Mouse (Mus musculus) limb, embryonic 14.5 days (tissue): ENCODE measurements around the gene Ccdc163. TPM values are rescaled to one million over a fixed set of nuclear protein-coding genes. Genes with fewer than 3 reads are reported as not detected.

Source experiments
- ATAC-seq: fragments of 200-750 bp; cut with Nextera tagmentation; 2 replicates; pipeline ENCODE4 v1.8.0; 2017; ENCODE audit warnings: low read depth, moderate number of reproducible peaks, moderate TSS enrichment; ENCODE audit not compliant: low FRiP score
- DNase-seq: peaks from one replicate; pipeline ENCODE4 v3.0.0-alpha.2; 2015; ENCODE audit warnings: low spot score
- H3K27ac ChIP-seq: fragments of 300-500 bp; sonication (generic); replicated peaks from 2 replicates; pipeline ENCODE4 v1.5.1; 2014; ENCODE audit warnings: low read depth, mild to moderate bottlenecking, low read length, moderate library complexity, mixed read lengths
- H3K27me3 ChIP-seq: fragments of 300-500 bp; sonication (generic); 2 replicates; pipeline ENCODE4 v1.6.1; 2014; ENCODE audit warnings: low read length, mixed read lengths; ENCODE audit not compliant: control insufficient read depth, insufficient read depth
- H3K36me3 ChIP-seq: fragments of 300-500 bp; sonication (generic); 2 replicates; pipeline ENCODE4 v1.6.1; 2014; ENCODE audit warnings: mild to moderate bottlenecking, low read length, moderate library complexity, mixed read lengths; ENCODE audit not compliant: control insufficient read depth, insufficient read depth
- H3K4me1 ChIP-seq: fragments of 300-500 bp; sonication (generic); 2 replicates; pipeline ENCODE4 v1.6.1; 2014; ENCODE audit warnings: antibody characterized with exemption, low read length, mixed read lengths; ENCODE audit not compliant: control insufficient read depth, insufficient read depth
- H3K4me2 ChIP-seq: fragments of 300-500 bp; sonication (generic); replicated peaks from 2 replicates; pipeline ENCODE4 v1.6.1; 2014; ENCODE audit warnings: low read depth, mild to moderate bottlenecking, low read length, moderate library complexity; ENCODE audit not compliant: severe bottlenecking
- H3K4me3 ChIP-seq: fragments of 300-500 bp; sonication (generic); replicated peaks from 2 replicates; pipeline ENCODE4 v1.5.1; 2014; ENCODE audit warnings: low read length
- H3K9ac ChIP-seq: fragments of 300-500 bp; sonication (generic); 2 replicates; pipeline ENCODE4 v1.6.1; 2014; ENCODE audit warnings: mild to moderate bottlenecking, low read depth, low read length, moderate library complexity; ENCODE audit not compliant: severe bottlenecking
- H3K9me3 ChIP-seq: fragments of 300-500 bp; sonication (generic); 2 replicates; pipeline ENCODE4 v1.6.1; 2016; ENCODE audit warnings: low read length; ENCODE audit not compliant: control insufficient read depth
- POLR2A ChIP-seq: fragments of 200-500 bp; IDR thresholded peaks from 2 replicates; pipeline ENCODE4 v1.8.0; 2012; ENCODE audit warnings: inconsistent platforms, mild to moderate bottlenecking, moderate library complexity, borderline replicate concordance; ENCODE audit not compliant: insufficient read depth, insufficient read length; ENCODE audit errors: extremely low read depth
- WGBS: fragments of 180-500 bp; shearing (Covaris S2); extraction: QIAGEN DNeasy Blood & Tissue Kit; methylation state at CpG from one replicate; pipeline ENCODE4 v1.1.7; 2014; 5-methylcytosine and 5-hydroxymethylcytosine counted together
- polyA plus RNA-seq, 2 experiments: library from polyadenylated mRNA; depleted of rRNA in 1 of 2; stranded (reverse) in 1 of 2; unstranded in 1 of 2; fragments of >200 nt; fragmentation: Nextera tagmentation in 1 of 2; extraction: Ambion mirVana in 1 of 2; gene quantifications; 2 replicates each; pipeline versions ENCODE4 v1.2.1 to v1.2.3; 2012 to 2014

The Ccdc163 gene
- polyA plus RNA-seq, 2 experiments: 24.3 to 53.7 TPM

GRCm38 (mm10) chr4:116788956-116789355 lies 80.6 kb downstream of the Ccdc163 start:
- H3K36me3 ChIP-seq: no peaks in the 10 kb centered on the region
- H3K9me3 ChIP-seq: 0 out of 2 replicates have a peak, but pooled peaks cover 5% of the 10 kb centered on the region
- ATAC-seq (peak; percentile 76), DNase-seq (peak; percentile 97)
- no peak overlapping the region for H3K4me2 ChIP-seq
- 0 out of 2 replicates have a peak overlapping the region, but pooled peaks have one; percentile 45 for H3K27ac ChIP-seq
- H3K4me3 ChIP-seq: no peak overlapping the region
- H3K27me3 ChIP-seq: no peaks in the 10 kb centered on the region
- TF ChIP-seq POLR2A: no peak
- H3K9ac ChIP-seq: no peak overlapping the region
- 0% methylated on average over 3 of the region's 3 CpGs for WGBS
- H3K4me1 ChIP-seq: peaks cover 3% of the 10 kb centered on the region; the same call in 1 of the 2 replicates

DNA sequence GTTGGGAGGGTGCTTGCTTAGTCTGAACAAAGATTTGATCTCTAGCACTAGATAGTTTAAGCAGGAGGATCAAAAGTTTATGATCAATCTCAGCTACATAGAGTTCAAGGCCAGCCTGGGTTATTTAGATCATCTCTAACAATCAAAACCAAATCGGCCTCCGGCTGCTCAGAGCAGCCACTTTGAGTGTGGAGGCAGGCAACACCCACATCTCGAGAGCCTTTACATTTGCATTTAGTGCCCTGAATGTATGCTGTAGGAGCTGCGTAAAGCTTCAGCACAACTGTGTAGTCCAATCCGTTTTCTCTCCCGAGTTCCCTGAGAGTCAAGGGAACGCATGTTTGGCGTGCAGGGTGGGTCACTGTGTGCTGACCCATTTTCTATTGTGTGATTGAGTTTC lies 84.1 kb downstream of the Ccdc163 start:
- H3K27ac ChIP-seq: no peak overlapping the region
- no peak overlapping the region for H3K9ac ChIP-seq
- no peak overlapping the region for H3K4me2 ChIP-seq
- no peaks in the 10 kb centered on the region for H3K9me3 ChIP-seq
- no peak overlapping the region for H3K4me3 ChIP-seq
- peaks cover 10% of the 10 kb centered on the region for H3K4me1 ChIP-seq
- DNase-seq: no peak
- no peaks in the 10 kb centered on the region for H3K36me3 ChIP-seq
- 89% methylated on average over 8 of the region's 8 CpGs for WGBS
- ATAC-seq: no peak
- H3K27me3 ChIP-seq: no peaks in the 10 kb centered on the region
- TF ChIP-seq POLR2A: no peak

DNA sequence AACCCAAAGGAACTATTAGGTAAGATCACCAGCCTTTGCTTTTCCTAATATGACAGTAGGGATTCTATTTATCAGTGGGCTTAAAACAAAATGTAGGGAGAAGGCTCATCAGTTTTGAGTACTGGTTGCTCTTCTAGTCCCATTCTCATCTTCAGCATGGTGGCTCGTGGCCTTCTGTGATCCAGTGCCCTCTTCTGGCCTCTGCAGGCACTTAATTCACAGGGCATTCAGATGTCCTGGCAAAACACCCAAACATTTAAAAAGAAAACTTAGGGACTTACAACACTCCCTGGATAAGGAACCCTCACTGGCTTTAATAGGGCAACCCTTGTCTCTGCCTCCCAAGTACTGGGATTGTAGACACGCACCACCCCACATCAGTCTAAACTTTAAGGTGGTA lies 86.0 kb downstream of the Ccdc163 start:
- Histone ChIP-seq H3K27ac (no peak overlapping the region), H3K4me1 (peaks cover 7% of the 10 kb centered on the region), H3K36me3 (no peaks in the 10 kb centered on the region), H3K4me3 (no peak overlapping the region), H3K9me3 (no peaks in the 10 kb centered on the region), H3K9ac (no peak overlapping the region), H3K27me3 (no peaks in the 10 kb centered on the region), H3K4me2 (no peak overlapping the region)
- ATAC-seq (no peak), DNase-seq (no peak)
- 80% methylated on average over 2 of the region's 2 CpGs for WGBS
- TF ChIP-seq POLR2A: no peak

DNA sequence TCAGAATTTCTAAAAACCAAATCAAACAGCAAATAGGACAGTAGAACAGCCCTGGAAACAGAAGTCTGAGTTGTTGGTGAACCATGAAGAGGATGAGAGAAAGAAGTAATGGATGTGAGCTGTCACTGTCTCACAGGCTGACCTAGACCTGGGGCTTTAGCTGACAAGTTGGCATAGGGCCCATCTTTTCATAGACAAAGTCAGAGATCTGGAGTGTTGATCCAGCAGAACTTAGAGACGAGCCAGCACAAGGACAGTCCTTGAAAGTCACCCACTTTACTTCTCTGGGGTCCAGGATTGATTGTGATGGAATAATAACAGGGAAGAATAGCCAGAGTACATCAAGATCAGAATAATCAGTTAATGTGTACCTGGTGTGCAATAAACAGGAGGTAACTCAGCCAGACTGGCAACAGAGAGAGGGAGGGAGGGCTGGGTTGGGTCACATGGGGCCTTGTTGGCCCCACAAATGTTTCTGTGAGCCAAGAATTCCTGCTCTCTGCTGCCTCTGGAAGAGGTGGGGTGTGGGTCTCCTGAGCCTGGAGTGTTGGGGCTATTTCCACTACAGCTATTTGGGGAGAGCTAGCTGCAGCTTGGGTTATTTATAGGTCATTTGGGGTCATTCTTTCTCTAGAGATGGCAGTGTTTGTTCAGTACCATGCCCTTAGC lies 88.3 kb downstream of the Ccdc163 start:
- H3K9ac ChIP-seq: no peak overlapping the region
- H3K4me2 ChIP-seq: no peak overlapping the region
- DNase-seq (peak; percentile 31), ATAC-seq (peak; percentile 45; the same call in 1 of the 2 replicates)
- WGBS: 50% methylated on average over 1 of the region's 1 CpGs
- H3K4me3 ChIP-seq: no peak overlapping the region
- 0 out of 2 replicates have a peak overlapping the region, but pooled peaks have one; percentile 5 for H3K27ac ChIP-seq
- peaks cover 5% of the 10 kb centered on the region for H3K36me3 ChIP-seq
- TF ChIP-seq POLR2A: no peak
- no peaks in the 10 kb centered on the region for H3K27me3 ChIP-seq
- H3K4me1 ChIP-seq: peaks cover 7% of the 10 kb centered on the region
- no peaks in the 10 kb centered on the region for H3K9me3 ChIP-seq

DNA sequence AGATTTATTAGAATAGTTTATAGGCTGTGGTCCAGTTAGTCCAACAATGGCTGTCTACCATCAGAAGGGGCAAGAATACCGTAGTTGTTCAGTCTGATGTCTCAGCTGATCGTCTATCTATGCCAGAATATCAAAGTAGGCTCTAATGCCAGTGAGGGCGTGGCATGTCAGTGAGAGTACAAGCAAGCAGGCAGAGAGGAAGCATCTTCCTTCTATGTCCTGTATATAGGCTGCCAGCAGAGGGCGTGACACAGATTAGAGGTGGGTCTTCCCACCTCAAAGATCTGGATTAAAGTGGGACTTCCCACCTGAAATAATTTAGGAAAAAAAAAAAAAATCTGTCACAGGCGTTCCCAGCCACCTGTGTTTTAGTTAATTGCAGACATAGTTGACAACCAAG lies 91.6 kb downstream of the Ccdc163 start:
- Histone ChIP-seq H3K9me3 (no peaks in the 10 kb centered on the region), H3K4me1 (peaks cover 7% of the 10 kb centered on the region), H3K9ac (no peak overlapping the region), H3K4me2 (no peak overlapping the region), H3K27ac (no peak overlapping the region), H3K27me3 (no peaks in the 10 kb centered on the region), H3K4me3 (no peak overlapping the region), H3K36me3 (peaks cover 35% of the 10 kb centered on the region)
- 36% methylated on average over 5 of the region's 5 CpGs for WGBS
- DNase-seq (no peak), ATAC-seq (no peak)
- TF ChIP-seq POLR2A: no peak

Other genes with a start within 250 kb of the Ccdc163 start
- gene Mast2, start 244.3 kb upstream of the Ccdc163 start, polyA plus RNA-seq (2012; rRNA removed): 54.7 and 83.6 TPM in 2 replicates
- 24.1 and 31.2 TPM in 2 replicates for gene Mast2, start 244.3 kb upstream of the Ccdc163 start, polyA plus RNA-seq (2014; fragmentation: Nextera tagmentation; extraction: Ambion mirVana)
- gene Ipp, start 201.0 kb upstream of the Ccdc163 start, polyA plus RNA-seq (2012; rRNA removed): 5.6 and 6.1 TPM in 2 replicates
- 3.1 and 3.9 TPM in 2 replicates for gene Ipp, start 201.0 kb upstream of the Ccdc163 start, polyA plus RNA-seq (2014; fragmentation: Nextera tagmentation; extraction: Ambion mirVana)
- 10.2 and 12.6 TPM in 2 replicates for gene Tmem69, start 152.6 kb upstream of the Ccdc163 start, polyA plus RNA-seq (2012; rRNA removed)
- 20.6 and 21.9 TPM in 2 replicates for gene Tmem69, start 152.6 kb upstream of the Ccdc163 start, polyA plus RNA-seq (2014; fragmentation: Nextera tagmentation; extraction: Ambion mirVana)
- gene Gpbp1l1, start 150.9 kb upstream of the Ccdc163 start, polyA plus RNA-seq (2012; rRNA removed): 45.4 and 60.0 TPM in 2 replicates
- gene Gpbp1l1, start 150.9 kb upstream of the Ccdc163 start, polyA plus RNA-seq (2014; fragmentation: Nextera tagmentation; extraction: Ambion mirVana): 38.0 and 42.0 TPM in 2 replicates
- 4.9 and 5.3 TPM in 2 replicates for gene Ccdc17, start 111.9 kb upstream of the Ccdc163 start, polyA plus RNA-seq (2012; rRNA removed)
- 3.9 and 4.1 TPM in 2 replicates for gene Ccdc17, start 111.9 kb upstream of the Ccdc163 start, polyA plus RNA-seq (2014; fragmentation: Nextera tagmentation; extraction: Ambion mirVana)
- 95.9 and 153 TPM in 2 replicates for gene Nasp, start 80.6 kb upstream of the Ccdc163 start, polyA plus RNA-seq (2012; rRNA removed)
- gene Nasp, start 80.6 kb upstream of the Ccdc163 start, polyA plus RNA-seq (2014; fragmentation: Nextera tagmentation; extraction: Ambion mirVana): 132 and 140 TPM in 2 replicates
- 676 and 711 TPM in 2 replicates for gene Akr1a1, start 56.8 kb upstream of the Ccdc163 start, polyA plus RNA-seq (2012; rRNA removed)
- 826 and 834 TPM in 2 replicates for gene Akr1a1, start 56.8 kb upstream of the Ccdc163 start, polyA plus RNA-seq (2014; fragmentation: Nextera tagmentation; extraction: Ambion mirVana)
- 336 and 418 TPM in 2 replicates for gene Prdx1, start 23.0 kb upstream of the Ccdc163 start, polyA plus RNA-seq (2012; rRNA removed)
- gene Prdx1, start 23.0 kb upstream of the Ccdc163 start, polyA plus RNA-seq (2014; fragmentation: Nextera tagmentation; extraction: Ambion mirVana): 1,041 and 1,088 TPM in 2 replicates
- 18.1 and 18.4 TPM in 2 replicates for gene Mmachc, start 103 bp upstream of the Ccdc163 start, polyA plus RNA-seq (2012; rRNA removed)
- 7.6 and 9.0 TPM in 2 replicates for gene Mmachc, start 103 bp upstream of the Ccdc163 start, polyA plus RNA-seq (2014; fragmentation: Nextera tagmentation; extraction: Ambion mirVana)
- gene Tesk2, start 12.4 kb downstream of the Ccdc163 start, polyA plus RNA-seq (2012; rRNA removed): 7.3 and 8.5 TPM in 2 replicates
- 9.2 and 10.3 TPM in 2 replicates for gene Tesk2, start 12.4 kb downstream of the Ccdc163 start, polyA plus RNA-seq (2014; fragmentation: Nextera tagmentation; extraction: Ambion mirVana)
- 44.1 and 44.6 TPM in 2 replicates for gene Toe1, start 99.1 kb downstream of the Ccdc163 start, polyA plus RNA-seq (2012; rRNA removed)
- 35.9 TPM in 2 replicates for gene Toe1, start 99.1 kb downstream of the Ccdc163 start, polyA plus RNA-seq (2014; fragmentation: Nextera tagmentation; extraction: Ambion mirVana)
- gene Mutyh, start 99.2 kb downstream of the Ccdc163 start, polyA plus RNA-seq (2012; rRNA removed): 26.8 and 28.2 TPM in 2 replicates
- 10.2 and 11.0 TPM in 2 replicates for gene Mutyh, start 99.2 kb downstream of the Ccdc163 start, polyA plus RNA-seq (2014; fragmentation: Nextera tagmentation; extraction: Ambion mirVana)
- gene Hpdl, start 113.2 kb downstream of the Ccdc163 start, polyA plus RNA-seq (2012; rRNA removed): 0.57 and 0.79 TPM in 2 replicates
- 0.39 and 1.1 TPM in 2 replicates for gene Hpdl, start 113.2 kb downstream of the Ccdc163 start, polyA plus RNA-seq (2014; fragmentation: Nextera tagmentation; extraction: Ambion mirVana)
- gene Zswim5, start 168.9 kb downstream of the Ccdc163 start, polyA plus RNA-seq (2012; rRNA removed): 1.0 and 1.2 TPM in 2 replicates
- 0.23 and 0.58 TPM in 2 replicates for gene Zswim5, start 168.9 kb downstream of the Ccdc163 start, polyA plus RNA-seq (2014; fragmentation: Nextera tagmentation; extraction: Ambion mirVana)